Mouse (Mus musculus): ENCODE results near the gene Smarca2. TPM values are rescaled to one million over a fixed set of nuclear protein-coding genes. Genes with fewer than 3 reads are reported as not detected.

Smarca2 gene
- total RNA-seq (2023): 122 to 137 TPM (median 131 TPM) in 4 replicates

DNA sequence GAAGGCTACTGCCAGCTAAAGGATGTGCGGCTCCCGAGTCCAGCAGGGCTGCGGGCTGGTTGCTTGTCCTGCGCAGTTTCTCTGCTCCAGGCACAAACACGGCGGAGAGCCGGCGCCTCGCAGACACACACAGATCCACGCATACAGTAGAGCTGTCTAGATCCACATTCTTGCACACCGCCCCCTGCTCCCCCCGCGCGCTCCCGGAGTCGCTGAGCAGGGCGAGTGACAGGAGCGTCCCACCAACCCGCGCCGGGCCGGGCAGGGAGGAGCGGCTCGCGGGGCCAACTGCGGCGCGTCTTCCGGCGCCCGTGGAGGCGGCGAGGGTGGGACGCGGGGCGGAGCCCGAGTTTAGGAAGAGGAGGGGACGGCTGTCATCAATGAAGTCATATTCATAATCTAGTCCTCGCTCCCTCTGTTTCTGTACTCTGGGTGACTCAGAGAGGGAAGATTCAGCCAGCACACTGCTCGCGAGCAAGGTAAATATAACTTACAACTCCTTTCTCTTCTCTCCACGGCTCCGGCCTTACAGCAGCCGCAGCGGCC, at the start of gene Smarca2:
Smarca2 (plus strand) TSS at position 296 of the 546 bp plus-strand sequence.

Data from B cell, adult 62 days (primary cell).